Mouse (Mus musculus): Measurements from ENCODE around the gene Tjp1.

Gene Tjp1

DNA sequence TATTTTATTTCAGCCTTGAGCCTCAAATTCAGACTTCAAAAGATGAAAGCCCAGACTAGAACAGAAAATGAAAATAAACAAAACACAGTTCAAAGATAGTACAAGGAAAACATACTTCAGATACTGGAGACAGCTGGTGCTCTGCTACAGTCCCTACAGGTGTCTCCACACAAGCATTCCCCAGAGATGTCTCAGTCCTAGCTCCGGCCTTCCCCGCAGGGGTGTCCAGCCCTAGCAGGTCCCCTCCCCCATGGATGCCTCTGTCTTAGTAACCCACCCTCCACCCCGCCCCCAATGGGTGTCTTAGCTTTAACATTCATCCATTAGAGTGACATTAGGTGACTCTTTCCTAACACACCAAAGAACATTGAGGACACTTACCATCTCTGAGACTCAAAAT is 108.6 kb downstream of the Tjp1 start:
- Histone ChIP-seq H3K4me3 (replicated peaks; ENCODE audit: low read length) (no peak overlapping the region), H3K4me1 (replicated peaks; ENCODE audit: low read depth, low read length) (peaks cover 20% of the 10 kb centered on the region), H3K9me3 (ENCODE audit: low read length) (no peaks in the 10 kb centered on the region), H3K36me3 (ENCODE audit: insufficient read depth, low read length) (no peaks in the 10 kb centered on the region), H3K27me3 (ENCODE audit: insufficient read depth, low read length) (no peaks in the 10 kb centered on the region)
- no peak for TF ChIP-seq NANOG (IDR thresholded peaks at IDR 0.05; ENCODE audit: borderline replicate concordance, low read length)
- no peak for TF ChIP-seq CTCF (conservative IDR thresholded peaks at IDR 0.05; ENCODE audit: low read length)
- no peak for TF ChIP-seq POU5F1 (IDR thresholded peaks at IDR 0.05; ENCODE audit: borderline replicate concordance, low read length)

DNA sequence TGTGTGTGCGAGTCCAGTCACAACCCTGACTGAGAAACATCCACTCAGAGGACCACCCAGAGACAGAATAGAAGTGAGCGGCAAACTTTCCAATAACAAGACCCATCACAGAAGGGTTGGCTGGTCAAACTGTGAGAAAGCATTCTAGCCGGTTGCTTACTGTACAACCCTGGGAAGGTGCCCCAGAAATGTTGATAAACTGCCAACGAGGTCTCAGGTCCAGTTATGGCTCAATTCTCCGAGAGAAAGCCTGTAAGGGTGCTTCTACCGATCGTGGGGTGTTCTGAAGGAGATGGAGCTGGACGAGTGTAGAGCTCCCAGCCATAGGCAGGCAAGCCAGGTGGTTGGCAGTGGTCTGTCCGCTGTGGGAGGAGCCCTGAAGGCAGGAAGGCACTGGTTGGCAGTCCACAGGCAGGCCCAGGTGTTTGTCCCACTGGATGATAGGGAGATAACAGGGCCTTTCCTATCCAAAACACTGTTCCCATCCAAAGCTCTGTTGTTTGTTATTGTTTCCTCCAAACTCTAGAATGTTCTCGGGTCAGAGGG is 109.1 kb downstream of the Tjp1 start:
- H3K9me3 ChIP-seq (ENCODE audit: low read length), result no peaks in the 10 kb centered on the region
- H3K27me3 ChIP-seq (ENCODE audit: insufficient read depth, low read length), result no peaks in the 10 kb centered on the region
- no peaks in the 10 kb centered on the region for H3K36me3 ChIP-seq (ENCODE audit: insufficient read depth, low read length)
- TF ChIP-seq CTCF (conservative IDR thresholded peaks at IDR 0.05; ENCODE audit: low read length) (no peak), NANOG (IDR thresholded peaks at IDR 0.05; ENCODE audit: borderline replicate concordance, low read length) (no peak), POU5F1 (IDR thresholded peaks at IDR 0.05; ENCODE audit: borderline replicate concordance, low read length) (no peak)
- no peak overlapping the region for H3K4me3 ChIP-seq (replicated peaks; ENCODE audit: low read length)
- H3K4me1 ChIP-seq (replicated peaks; ENCODE audit: low read depth, low read length), result peaks cover 20% of the 10 kb centered on the region

DNA sequence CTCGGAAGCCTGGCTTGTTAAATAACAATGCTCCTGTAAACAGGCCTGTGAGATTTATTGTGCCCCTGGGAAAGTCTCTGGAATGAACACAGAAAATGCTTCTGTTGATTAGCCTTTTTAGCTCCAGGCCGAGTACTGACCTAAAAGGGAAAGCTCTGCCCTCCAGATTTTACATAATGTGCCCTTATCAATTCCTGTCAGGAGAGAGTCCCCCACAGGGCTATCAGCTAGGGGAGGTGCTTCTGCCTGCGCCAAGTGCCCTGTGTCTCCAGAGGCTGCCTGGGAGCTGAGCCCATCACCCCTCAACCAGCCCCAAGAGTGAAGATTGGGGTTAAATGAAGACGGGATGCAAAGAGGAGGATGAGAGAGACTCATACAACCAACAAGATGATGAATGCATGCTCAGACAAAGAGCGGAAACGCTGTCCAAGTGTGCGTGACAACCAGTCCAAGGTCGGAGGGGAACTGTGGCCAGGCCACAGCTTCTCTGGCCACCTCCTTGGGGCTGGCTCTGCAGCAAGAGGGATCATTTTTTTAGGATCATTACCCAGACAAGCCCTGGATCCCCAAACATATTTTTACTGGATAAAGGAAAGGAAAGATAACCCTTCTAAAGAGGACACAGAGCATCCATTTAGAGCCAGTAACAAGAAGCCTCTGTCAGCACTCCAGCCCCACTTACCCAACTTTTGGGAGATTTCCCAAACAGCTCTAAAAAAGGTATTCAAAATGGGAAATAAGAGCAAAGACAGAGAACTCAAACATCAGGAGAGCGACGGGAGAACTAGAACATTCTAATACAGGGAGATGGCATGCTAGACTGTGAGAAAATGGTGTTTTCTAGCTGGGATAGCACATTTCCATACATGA is 110.1 kb downstream of the Tjp1 start:
- TF ChIP-seq POU5F1 (IDR thresholded peaks at IDR 0.05; ENCODE audit: borderline replicate concordance, low read length), result no peak
- no peak for TF ChIP-seq CTCF (conservative IDR thresholded peaks at IDR 0.05; ENCODE audit: low read length)
- TF ChIP-seq NANOG (IDR thresholded peaks at IDR 0.05; ENCODE audit: borderline replicate concordance, low read length), result no peak
- no peaks in the 10 kb centered on the region for H3K36me3 ChIP-seq (ENCODE audit: insufficient read depth, low read length)
- H3K4me3 ChIP-seq (replicated peaks; ENCODE audit: low read length), result no peak overlapping the region
- H3K9me3 ChIP-seq (ENCODE audit: low read length), result no peaks in the 10 kb centered on the region
- H3K27me3 ChIP-seq (ENCODE audit: insufficient read depth, low read length), result no peaks in the 10 kb centered on the region
- peaks cover 20% of the 10 kb centered on the region for H3K4me1 ChIP-seq (replicated peaks; ENCODE audit: low read depth, low read length)

DNA sequence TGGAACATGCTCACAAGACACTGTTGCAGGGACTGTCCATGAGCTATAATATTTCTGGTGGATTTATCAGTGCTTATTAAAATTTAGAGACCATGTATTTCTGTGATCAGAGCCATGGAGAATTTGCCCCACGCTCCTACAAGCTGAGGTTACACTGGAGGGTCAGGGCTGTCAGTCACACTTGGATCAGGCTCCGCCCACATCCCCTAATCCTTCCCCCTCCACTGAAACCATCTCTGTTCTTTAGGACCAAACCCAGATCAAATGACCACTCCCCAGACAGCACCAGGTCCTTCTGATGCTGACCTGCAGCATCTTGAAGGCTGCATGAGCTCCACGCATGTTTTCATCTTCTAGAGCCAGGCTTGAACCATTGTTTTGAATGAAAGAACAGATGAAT is 111.1 kb downstream of the Tjp1 start:
- no peak overlapping the region for H3K4me3 ChIP-seq (replicated peaks; ENCODE audit: low read length)
- peaks cover 17% of the 10 kb centered on the region for H3K4me1 ChIP-seq (replicated peaks; ENCODE audit: low read depth, low read length)
- no peaks in the 10 kb centered on the region for H3K27me3 ChIP-seq (ENCODE audit: insufficient read depth, low read length)
- TF ChIP-seq POU5F1 (IDR thresholded peaks at IDR 0.05; ENCODE audit: borderline replicate concordance, low read length) (no peak), NANOG (IDR thresholded peaks at IDR 0.05; ENCODE audit: borderline replicate concordance, low read length) (no peak), CTCF (conservative IDR thresholded peaks at IDR 0.05; ENCODE audit: low read length) (no peak)
- no peaks in the 10 kb centered on the region for H3K9me3 ChIP-seq (ENCODE audit: low read length)
- no peaks in the 10 kb centered on the region for H3K36me3 ChIP-seq (ENCODE audit: insufficient read depth, low read length)

DNA sequence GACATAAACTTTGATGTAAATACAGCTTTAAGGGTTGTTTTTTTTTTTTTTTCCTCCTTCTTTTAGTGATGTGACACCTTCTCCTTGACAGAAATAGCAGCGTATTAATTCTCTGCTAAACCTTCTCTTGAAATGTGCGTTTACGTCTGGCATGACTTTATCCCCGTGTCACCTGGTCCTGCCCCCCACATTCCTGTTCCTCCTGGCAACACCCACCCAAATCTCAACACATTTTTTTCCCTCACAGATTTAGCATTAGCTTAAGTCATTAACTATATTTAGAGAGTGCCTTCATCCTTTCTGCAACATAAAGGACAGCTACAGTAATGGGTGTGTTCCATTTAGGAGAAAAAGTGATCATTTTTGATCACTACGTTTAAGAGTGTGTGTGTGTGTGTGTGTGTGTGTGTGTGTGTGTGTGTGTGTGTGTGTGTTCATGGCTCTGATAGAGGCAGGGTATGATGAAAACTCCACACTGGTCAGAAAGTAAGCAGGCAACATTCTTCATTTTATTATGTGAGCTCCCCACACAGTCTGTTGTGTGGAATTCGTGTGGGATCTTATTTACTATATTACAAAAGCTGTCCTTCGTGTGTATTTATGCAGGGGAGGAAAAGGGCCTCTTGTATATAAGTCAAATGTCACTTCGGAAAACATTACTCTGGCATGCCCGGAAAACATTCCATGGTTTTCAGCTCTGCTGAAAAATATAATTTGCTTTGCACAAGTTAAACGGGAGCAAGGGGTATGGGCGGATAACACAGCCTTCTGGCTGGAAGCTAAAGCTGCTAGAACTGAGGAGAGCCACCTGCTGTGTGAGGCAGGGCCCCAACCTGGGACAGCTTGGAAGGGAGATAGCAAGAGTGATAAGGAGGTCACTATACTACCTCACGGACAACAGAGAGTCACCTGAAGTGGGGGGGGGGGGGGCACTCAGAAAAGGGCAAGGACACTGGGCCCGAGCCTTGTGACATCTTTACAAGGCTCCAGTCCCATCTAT is 113.3 kb downstream of the Tjp1 start:
- no peaks in the 10 kb centered on the region for H3K27me3 ChIP-seq (ENCODE audit: insufficient read depth, low read length)
- TF ChIP-seq POU5F1 (IDR thresholded peaks at IDR 0.05; ENCODE audit: borderline replicate concordance, low read length) (no peak), NANOG (IDR thresholded peaks at IDR 0.05; ENCODE audit: borderline replicate concordance, low read length) (no peak), CTCF (conservative IDR thresholded peaks at IDR 0.05; ENCODE audit: low read length) (no peak)
- no peak overlapping the region for H3K4me3 ChIP-seq (replicated peaks; ENCODE audit: low read length)
- no peaks in the 10 kb centered on the region for H3K9me3 ChIP-seq (ENCODE audit: low read length)
- H3K36me3 ChIP-seq (ENCODE audit: insufficient read depth, low read length), result no peaks in the 10 kb centered on the region
- H3K4me1 ChIP-seq (replicated peaks; ENCODE audit: low read depth, low read length), result peaks cover 17% of the 10 kb centered on the region

DNA sequence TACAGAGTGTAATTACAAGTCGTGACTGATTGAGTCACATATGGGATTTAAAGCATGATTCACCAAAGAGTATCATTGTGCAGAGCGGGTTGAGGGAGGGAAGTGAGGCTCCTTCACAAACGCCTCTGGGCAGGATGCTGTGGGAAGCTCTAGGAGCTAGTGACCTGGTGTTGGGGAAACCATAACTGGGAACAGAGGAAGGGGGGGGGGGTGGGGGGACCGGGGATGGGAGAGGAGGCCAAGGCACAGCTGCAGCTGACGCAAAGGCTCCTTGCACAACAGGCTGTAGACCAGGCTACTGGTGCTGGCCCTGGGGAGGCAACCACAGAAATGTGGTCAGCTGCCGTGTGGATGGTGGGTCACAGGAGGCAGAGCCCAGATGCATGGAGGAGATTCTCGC is 116.9 kb downstream of the Tjp1 start:
- TF ChIP-seq CTCF (conservative IDR thresholded peaks at IDR 0.05; ENCODE audit: low read length), result no peak
- Histone ChIP-seq H3K4me3 (replicated peaks; ENCODE audit: low read length) (no peak overlapping the region), H3K9me3 (ENCODE audit: low read length) (no peaks in the 10 kb centered on the region), H3K36me3 (ENCODE audit: insufficient read depth, low read length) (no peaks in the 10 kb centered on the region), H3K4me1 (replicated peaks; ENCODE audit: low read depth, low read length) (no peaks in the 10 kb centered on the region), H3K27me3 (ENCODE audit: insufficient read depth, low read length) (no peaks in the 10 kb centered on the region)

DNA sequence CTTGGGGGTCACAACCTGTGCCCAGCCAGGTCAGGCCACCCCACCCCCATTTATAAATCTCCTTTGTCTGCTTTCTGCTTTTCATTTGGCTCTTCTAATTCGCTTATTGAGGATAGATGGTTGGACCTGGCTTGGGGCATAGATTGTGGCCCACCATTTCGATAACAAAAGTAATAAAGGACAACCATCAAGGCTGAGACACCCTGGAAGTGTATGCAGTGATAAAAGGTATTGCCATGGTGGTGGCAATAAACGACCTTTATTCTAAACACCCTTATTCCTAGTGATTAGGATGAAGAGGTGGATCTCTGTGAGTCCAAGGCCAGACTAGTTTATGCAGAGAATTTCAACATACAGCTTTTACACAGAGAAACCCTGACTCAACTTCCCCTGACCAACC is 121.2 kb downstream of the Tjp1 start:
- Histone ChIP-seq H3K4me3 (replicated peaks; ENCODE audit: low read length) (no peak overlapping the region), H3K36me3 (ENCODE audit: insufficient read depth, low read length) (no peaks in the 10 kb centered on the region), H3K27me3 (ENCODE audit: insufficient read depth, low read length) (no peaks in the 10 kb centered on the region), H3K4me1 (replicated peaks; ENCODE audit: low read depth, low read length) (0 out of 2 replicates have a peak, but pooled peaks cover 3% of the 10 kb centered on the region), H3K9me3 (ENCODE audit: low read length) (no peaks in the 10 kb centered on the region)
- no peak for TF ChIP-seq POU5F1 (IDR thresholded peaks at IDR 0.05; ENCODE audit: borderline replicate concordance, low read length)

DNA sequence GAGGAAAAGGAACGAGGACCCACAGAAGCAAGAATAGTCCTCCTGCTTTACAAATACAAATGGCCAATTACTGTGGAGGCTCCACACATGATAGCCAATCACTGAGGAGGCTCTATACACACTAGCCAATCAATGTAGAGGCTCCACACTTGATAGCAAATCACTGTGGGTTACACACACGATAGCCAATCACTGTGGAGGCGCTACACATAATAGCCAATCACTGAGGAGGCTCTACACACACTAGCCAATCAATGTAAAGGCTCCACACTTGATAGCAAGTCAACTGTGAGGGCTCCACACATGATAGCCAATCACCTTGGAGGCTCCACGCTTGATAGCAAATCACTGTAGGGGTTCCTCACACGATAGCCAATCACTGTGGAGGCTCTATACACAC is 125.1 kb downstream of the Tjp1 start:
- Histone ChIP-seq H3K4me1 (replicated peaks; ENCODE audit: low read depth, low read length) (0 out of 2 replicates have a peak, but pooled peaks cover 3% of the 10 kb centered on the region), H3K36me3 (ENCODE audit: insufficient read depth, low read length) (no peaks in the 10 kb centered on the region), H3K9me3 (ENCODE audit: low read length) (no peaks in the 10 kb centered on the region), H3K4me3 (replicated peaks; ENCODE audit: low read length) (no peak overlapping the region), H3K27me3 (ENCODE audit: insufficient read depth, low read length) (no peaks in the 10 kb centered on the region)
- TF ChIP-seq CTCF (conservative IDR thresholded peaks at IDR 0.05; ENCODE audit: low read length) (no peak), NANOG (IDR thresholded peaks at IDR 0.05; ENCODE audit: borderline replicate concordance, low read length) (no peak), POU5F1 (IDR thresholded peaks at IDR 0.05; ENCODE audit: borderline replicate concordance, low read length) (no peak)
